Comparison of ENCODE assay signal across 8 mouse cellular contexts in the genomic region with DNA sequence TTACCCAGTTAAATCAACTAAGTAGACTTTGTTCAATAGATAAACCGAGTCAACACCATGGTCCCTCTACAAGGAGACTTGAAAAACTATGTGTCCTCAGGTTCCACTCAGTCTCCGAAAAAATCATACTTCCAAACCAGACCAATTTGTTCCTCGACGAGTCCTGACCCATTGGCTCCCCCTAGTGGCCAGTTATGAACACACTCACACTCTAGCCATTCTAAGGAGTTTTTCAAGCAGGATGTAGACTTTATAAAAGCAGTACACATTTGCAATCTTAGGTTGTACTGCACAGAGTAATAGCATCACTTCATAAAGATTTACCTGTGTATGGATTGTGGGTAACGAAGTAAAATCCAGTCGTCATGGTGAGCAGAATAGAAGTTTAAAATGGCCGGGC.
DNase-seq lines count a peak whose midpoint lies in the region; ATAC-seq and TF ChIP-seq lines count a peak whose summit lies in the region.

No protein-coding gene starts in this region.

- H3K27me3 ChIP-seq in intestine, postnatal 0 days (replicated peaks; ENCODE audit: control insufficient read depth, insufficient read depth, low read length), result no peaks in the 10 kb centered on the region; the same call in 1 of the 2 replicates
- no peaks in the 10 kb centered on the region for H3K27me3 ChIP-seq in intestine, embryonic 16.5 days (replicated peaks; ENCODE audit: control insufficient read depth, insufficient read depth, low read length)
- no peaks in the 10 kb centered on the region for H3K27me3 ChIP-seq in neural tube, embryonic 15.5 days (replicated peaks)

- H3K4me1 ChIP-seq in intestine, postnatal 0 days (replicated peaks; ENCODE audit: control insufficient read depth, insufficient read depth, low read length), result no peaks in the 10 kb centered on the region
- no peaks in the 10 kb centered on the region for H3K4me1 ChIP-seq in intestine, embryonic 16.5 days (ENCODE audit: control insufficient read depth, insufficient read depth, low read length)
- no peaks in the 10 kb centered on the region for H3K4me1 ChIP-seq in neural tube, embryonic 15.5 days

- no peak overlapping the region for H3K4me3 ChIP-seq in intestine, postnatal 0 days (ENCODE audit: low read depth, low read length)
- no peak overlapping the region for H3K4me3 ChIP-seq in intestine, embryonic 16.5 days (ENCODE audit: low read length)
- no peak overlapping the region for H3K4me3 ChIP-seq in neural tube, embryonic 15.5 days (replicated peaks)

- WGBS in intestine, postnatal 0 days, result 23% methylated on average over 7 of the region's 7 CpGs
- 23% methylated on average over 7 of the region's 7 CpGs for WGBS in intestine, embryonic 16.5 days
- 26% methylated on average over 7 of the region's 7 CpGs for WGBS in neural tube, embryonic 15.5 days

- DNase-seq in adipocyte (ENCODE audit: low spot score), result peak; percentile 77
- DNase-seq in embryo, embryonic 10 days (ENCODE audit: low spot score), result peak; percentile 86
- peak; percentile 66 to 75 for DNase-seq in heart, postnatal 36 days
- DNase-seq in left cerebral cortex, postnatal 14 days (ENCODE audit: low spot score in 2 of 2), result peak; percentile 81 to 84
- DNase-seq in thymus, postnatal 14 days, result peak; percentile 66

- no peaks in the 10 kb centered on the region for H3K36me3 ChIP-seq in intestine, postnatal 0 days (ENCODE audit: control insufficient read depth, insufficient read depth)
- no peaks in the 10 kb centered on the region for H3K36me3 ChIP-seq in intestine, embryonic 16.5 days (ENCODE audit: control insufficient read depth, insufficient read depth, low read length)
- no peaks in the 10 kb centered on the region for H3K36me3 ChIP-seq in neural tube, embryonic 15.5 days

- no peak overlapping the region for H3K9ac ChIP-seq in intestine, postnatal 0 days (ENCODE audit: low read depth, low read length)
- no peak overlapping the region for H3K9ac ChIP-seq in intestine, embryonic 16.5 days (ENCODE audit: low read depth, low read length)
- H3K9ac ChIP-seq in neural tube, embryonic 15.5 days (replicated peaks), result no peak overlapping the region

- 0 out of 2 replicates have a peak, but pooled peaks have one; percentile 28 for ATAC-seq in intestine, postnatal 0 days
- no peak for ATAC-seq in intestine, embryonic 16.5 days
- ATAC-seq in neural tube, embryonic 15.5 days (ENCODE audit: low FRiP score), result peak; percentile 47; the same call in 1 of the 2 replicates

- TF ChIP-seq CTCF in intestine, postnatal 0 days (IDR thresholded peaks at IDR 0.05; ENCODE audit: low read depth), result peak; percentile 95

- no peak overlapping the region for H3K27ac ChIP-seq in intestine, postnatal 0 days (ENCODE audit: low read depth, low read length)
- H3K27ac ChIP-seq in intestine, embryonic 16.5 days (ENCODE audit: low read length), result no peak overlapping the region
- no peak overlapping the region for H3K27ac ChIP-seq in neural tube, embryonic 15.5 days (replicated peaks)

- H3K9me3 ChIP-seq in intestine, postnatal 0 days (ENCODE audit: control insufficient read depth), result no peaks in the 10 kb centered on the region
- H3K9me3 ChIP-seq in intestine, embryonic 16.5 days (ENCODE audit: control insufficient read depth, low read length), result no peaks in the 10 kb centered on the region
- H3K9me3 ChIP-seq in neural tube, embryonic 15.5 days (replicated peaks), result no peaks in the 10 kb centered on the region

- intact Hi-C loops in heart, postnatal 36 days (cut with DNase I), result loop anchor here (1.0 kb wide), 1 partner anchor 104 kb away; no protein-coding TSS in a partner anchor
- intact Hi-C loops in left cerebral cortex, postnatal 14 days (cut with DNase I), result loop anchor here (5.0 kb wide), 1 partner anchor 313 kb away; no protein-coding TSS in a partner anchor

- H3K4me2 ChIP-seq in intestine, postnatal 0 days (replicated peaks; ENCODE audit: low read depth), result no peak overlapping the region
- H3K4me2 ChIP-seq in intestine, embryonic 16.5 days (ENCODE audit: low read depth, low read length), result no peak overlapping the region
- H3K4me2 ChIP-seq in neural tube, embryonic 15.5 days, result no peak overlapping the region
